Mouse (Mus musculus): ENCODE results near the gene Ulk4. TPM values are rescaled to one million over a fixed set of nuclear protein-coding genes. Genes with fewer than 3 reads are reported as not detected.

Ulk4 gene
- total and polyA plus RNA-seq, 2 experiments from 2014 or later = 8.1 to 68.0 TPM

DNA sequence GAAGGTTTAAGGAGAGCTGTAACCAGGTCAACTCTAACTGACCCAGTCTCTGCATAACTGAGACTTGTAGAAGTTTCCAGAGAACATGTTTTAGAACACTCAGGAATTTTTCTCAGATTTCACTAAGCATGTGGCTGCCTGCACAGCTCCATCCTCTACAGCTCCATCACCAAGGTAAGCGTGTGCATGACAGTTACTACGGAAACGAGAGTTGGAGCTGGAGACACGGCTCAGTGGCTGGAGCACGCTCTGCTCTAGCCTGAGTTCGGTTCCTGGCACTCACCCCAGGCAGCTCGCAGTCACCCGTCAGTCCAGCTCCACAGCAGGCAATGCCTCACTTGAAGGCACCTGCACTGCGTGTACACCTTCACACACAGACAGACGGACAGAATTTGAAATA, 175.5 kb downstream of the Ulk4 start:
- ATAC-seq (ENCODE audit: low FRiP score) = no peak

DNA sequence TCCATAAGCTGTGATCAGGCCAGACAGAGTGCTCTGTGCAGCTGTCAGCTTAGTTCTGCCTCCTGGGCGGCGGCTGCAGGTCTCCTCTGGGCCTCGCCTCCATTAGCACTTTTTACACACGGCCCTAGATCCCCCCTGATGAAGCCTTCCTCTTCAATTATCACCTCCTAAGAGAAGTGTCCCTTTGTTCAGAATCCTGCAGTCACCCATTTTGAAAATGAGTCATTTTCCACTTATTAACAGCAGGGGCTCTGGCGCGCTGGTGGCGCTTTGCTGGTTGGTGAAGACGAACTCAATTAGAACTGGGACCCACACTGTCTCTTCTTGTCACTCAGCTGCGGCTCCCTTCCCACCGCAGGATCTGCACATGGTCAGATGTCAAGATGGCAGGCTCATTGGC, 177.5 kb downstream of the Ulk4 start:
- ATAC-seq (ENCODE audit: low FRiP score) (no peak), DNase-seq (ENCODE audit: low spot score) (no peak)
- TF ChIP-seq CTCF (IDR thresholded peaks at IDR 0.05) = no peak
- no peak overlapping the region for H3K4me2 ChIP-seq (ENCODE audit: low read depth, low read length, poor library complexity, severe bottlenecking)
- no peaks in the 10 kb centered on the region for H3K36me3 ChIP-seq (ENCODE audit: insufficient read depth, low read length)
- H3K27me3 ChIP-seq (ENCODE audit: insufficient read depth, low read length) = no peaks in the 10 kb centered on the region
- H3K27ac ChIP-seq (ENCODE audit: low read depth, low read length) = no peak overlapping the region
- H3K4me1 ChIP-seq (ENCODE audit: insufficient read depth, low read length) = no peaks in the 10 kb centered on the region
- no peaks in the 10 kb centered on the region for H3K9me3 ChIP-seq (ENCODE audit: low read length)
- no peak overlapping the region for H3K4me3 ChIP-seq (ENCODE audit: low read depth, low read length)
- 63% methylated on average over 10 of the region's 10 CpGs for WGBS
- H3K9ac ChIP-seq (replicated peaks; ENCODE audit: low read length, poor library complexity, severe bottlenecking) = no peak overlapping the region

More for the DNA sequence above, 175.5 kb downstream of the Ulk4 start:
- Histone ChIP-seq H3K9ac (replicated peaks; ENCODE audit: low read length, poor library complexity, severe bottlenecking) (no peak overlapping the region), H3K4me3 (ENCODE audit: low read depth, low read length) (no peak overlapping the region), H3K27ac (ENCODE audit: low read depth, low read length) (no peak overlapping the region), H3K9me3 (ENCODE audit: low read length) (no peaks in the 10 kb centered on the region), H3K4me2 (ENCODE audit: low read depth, low read length, poor library complexity, severe bottlenecking) (no peak overlapping the region), H3K4me1 (ENCODE audit: insufficient read depth, low read length) (no peaks in the 10 kb centered on the region), H3K36me3 (ENCODE audit: insufficient read depth, low read length) (no peaks in the 10 kb centered on the region), H3K27me3 (ENCODE audit: insufficient read depth, low read length) (no peaks in the 10 kb centered on the region)
- no peak for DNase-seq (ENCODE audit: low spot score)
- TF ChIP-seq CTCF (IDR thresholded peaks at IDR 0.05) = no peak
- WGBS = 69% methylated on average over 10 of the region's 10 CpGs

DNA sequence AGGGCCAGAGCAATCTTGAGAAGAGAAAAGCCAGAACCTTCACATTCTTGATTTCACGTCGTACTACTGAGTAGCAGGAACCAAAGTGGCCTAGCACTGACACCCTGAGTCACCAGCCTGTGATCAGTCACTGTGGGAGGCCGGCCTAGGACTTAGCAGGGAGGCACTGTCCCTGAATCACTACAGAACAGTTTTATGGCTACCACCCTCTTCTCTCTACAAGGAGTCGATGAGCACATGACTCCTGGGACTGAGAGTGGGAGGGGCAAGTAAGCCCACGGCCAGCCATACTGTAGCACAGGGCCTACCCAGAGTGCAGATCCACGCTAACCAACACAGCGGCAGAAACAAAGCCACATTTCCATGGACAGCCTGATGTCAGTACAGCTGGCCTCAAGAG, 183.2 kb downstream of the Ulk4 start:
- TF ChIP-seq CTCF (IDR thresholded peaks at IDR 0.05) = no peak
- Histone ChIP-seq H3K4me3 (ENCODE audit: low read depth, low read length) (no peak overlapping the region), H3K9me3 (ENCODE audit: low read length) (no peaks in the 10 kb centered on the region), H3K27me3 (ENCODE audit: insufficient read depth, low read length) (no peaks in the 10 kb centered on the region), H3K4me1 (ENCODE audit: insufficient read depth, low read length) (no peaks in the 10 kb centered on the region), H3K4me2 (ENCODE audit: low read depth, low read length, poor library complexity, severe bottlenecking) (no peak overlapping the region), H3K9ac (replicated peaks; ENCODE audit: low read length, poor library complexity, severe bottlenecking) (no peak overlapping the region), H3K27ac (ENCODE audit: low read depth, low read length) (no peak overlapping the region), H3K36me3 (ENCODE audit: insufficient read depth, low read length) (no peaks in the 10 kb centered on the region)
- WGBS = 87% methylated on average over 7 of the region's 7 CpGs
- ATAC-seq (ENCODE audit: low FRiP score) (no peak), DNase-seq (ENCODE audit: low spot score) (no peak)

DNA sequence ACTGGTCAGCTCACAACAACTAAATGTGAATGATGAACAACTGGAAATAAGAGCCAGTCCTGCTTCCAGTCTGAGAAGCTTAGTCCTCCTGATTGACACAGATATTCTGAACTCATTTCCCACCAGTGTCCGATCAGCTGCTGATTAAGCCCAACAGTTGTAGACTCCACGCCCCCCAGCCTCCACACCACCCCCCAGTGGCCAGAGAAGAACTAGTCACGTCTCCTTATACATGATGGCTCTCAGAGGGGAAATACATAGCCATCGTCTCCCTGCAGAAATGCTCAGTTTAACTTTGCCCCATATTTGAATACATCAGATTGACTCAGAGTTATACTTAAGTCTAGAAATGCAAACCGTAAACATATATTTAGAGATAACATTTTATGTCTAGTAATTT, 184.4 kb downstream of the Ulk4 start:
- Histone ChIP-seq H3K9ac (replicated peaks; ENCODE audit: low read length, poor library complexity, severe bottlenecking) (no peak overlapping the region), H3K27me3 (ENCODE audit: insufficient read depth, low read length) (no peaks in the 10 kb centered on the region), H3K27ac (ENCODE audit: low read depth, low read length) (no peak overlapping the region), H3K4me3 (ENCODE audit: low read depth, low read length) (no peak overlapping the region), H3K4me1 (ENCODE audit: insufficient read depth, low read length) (no peaks in the 10 kb centered on the region), H3K9me3 (ENCODE audit: low read length) (no peaks in the 10 kb centered on the region), H3K4me2 (ENCODE audit: low read depth, low read length, poor library complexity, severe bottlenecking) (no peak overlapping the region), H3K36me3 (ENCODE audit: insufficient read depth, low read length) (no peaks in the 10 kb centered on the region)
- 84% methylated on average over 5 of the region's 5 CpGs for WGBS
- peak; percentile 33 for TF ChIP-seq CTCF (IDR thresholded peaks at IDR 0.05)
- DNase-seq (ENCODE audit: low spot score) (no peak), ATAC-seq (ENCODE audit: low FRiP score) (no peak)

DNA sequence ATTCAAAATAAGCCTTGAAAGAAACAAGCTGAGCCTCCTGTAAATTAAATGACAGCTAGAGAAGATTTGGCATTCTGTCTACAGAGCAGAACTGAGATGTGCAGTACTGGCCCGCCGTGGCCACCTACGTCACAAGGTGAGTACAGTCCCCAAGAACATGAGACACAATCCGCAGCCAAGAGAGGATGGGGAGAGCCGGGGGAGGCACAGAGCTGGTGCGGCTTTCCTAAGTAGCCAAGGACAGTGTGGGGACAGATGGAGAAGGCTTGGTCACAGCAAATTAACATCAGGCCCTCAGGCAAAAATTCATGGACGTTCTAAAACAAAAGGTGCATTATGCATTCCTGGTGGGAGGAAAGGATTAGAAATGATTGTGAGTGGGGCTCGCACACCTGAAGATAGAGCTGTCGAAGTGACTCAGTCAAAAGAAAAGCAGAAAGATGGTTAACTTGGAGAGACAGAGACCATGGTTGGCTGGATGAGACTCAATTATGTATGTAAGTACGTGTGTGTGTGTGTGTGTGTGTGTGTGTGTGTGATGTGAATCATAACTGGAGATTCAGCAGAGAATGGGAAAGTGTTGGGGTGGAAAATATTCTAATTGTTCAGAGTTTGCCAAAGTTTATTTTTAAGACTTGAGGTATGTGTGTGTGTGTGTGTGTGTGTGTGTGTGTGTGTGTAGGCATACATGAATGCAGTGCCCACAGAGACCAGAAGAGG, 185.8 kb downstream of the Ulk4 start:
- ATAC-seq (ENCODE audit: low FRiP score) = no peak
- WGBS = 64% methylated on average over 10 of the region's 10 CpGs

DNA sequence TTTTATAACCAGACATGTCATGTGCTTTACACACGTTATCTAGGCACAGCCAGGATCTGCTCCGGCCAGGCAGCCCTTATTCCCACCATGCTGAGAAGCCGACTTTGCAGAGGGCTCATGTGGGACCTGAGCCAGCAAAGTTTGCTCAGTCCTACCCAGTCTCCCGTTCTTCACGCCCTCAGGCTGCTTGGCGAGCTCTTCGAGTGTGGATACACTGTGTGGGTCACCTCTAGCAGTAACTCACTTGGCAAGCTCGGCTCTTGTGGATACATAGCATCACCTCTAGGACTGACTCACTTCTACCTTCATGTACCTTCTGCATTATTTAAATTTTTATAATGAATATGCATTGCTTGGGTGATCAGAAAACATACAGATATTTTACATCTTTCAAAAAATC, 189.3 kb downstream of the Ulk4 start:
- Histone ChIP-seq H3K36me3 (ENCODE audit: insufficient read depth, low read length) (no peaks in the 10 kb centered on the region), H3K27me3 (ENCODE audit: insufficient read depth, low read length) (no peaks in the 10 kb centered on the region), H3K9ac (replicated peaks; ENCODE audit: low read length, poor library complexity, severe bottlenecking) (no peak overlapping the region), H3K4me2 (ENCODE audit: low read depth, low read length, poor library complexity, severe bottlenecking) (no peak overlapping the region), H3K27ac (ENCODE audit: low read depth, low read length) (no peak overlapping the region), H3K4me1 (ENCODE audit: insufficient read depth, low read length) (peaks cover 5% of the 10 kb centered on the region; the same call in 1 of the 2 replicates), H3K9me3 (ENCODE audit: low read length) (no peaks in the 10 kb centered on the region), H3K4me3 (ENCODE audit: low read depth, low read length) (no peak overlapping the region)
- DNase-seq (ENCODE audit: low spot score) = no peak
- 63% methylated on average over 8 of the region's 8 CpGs for WGBS
- ATAC-seq (ENCODE audit: low FRiP score) = no peak
- TF ChIP-seq CTCF (IDR thresholded peaks at IDR 0.05) = no peak

More for the DNA sequence above, 185.8 kb downstream of the Ulk4 start:
- Histone ChIP-seq H3K36me3 (ENCODE audit: insufficient read depth, low read length) (no peaks in the 10 kb centered on the region), H3K27me3 (ENCODE audit: insufficient read depth, low read length) (no peaks in the 10 kb centered on the region), H3K4me2 (ENCODE audit: low read depth, low read length, poor library complexity, severe bottlenecking) (no peak overlapping the region), H3K9me3 (ENCODE audit: low read length) (no peaks in the 10 kb centered on the region), H3K4me1 (ENCODE audit: insufficient read depth, low read length) (no peaks in the 10 kb centered on the region), H3K27ac (ENCODE audit: low read depth, low read length) (no peak overlapping the region), H3K4me3 (ENCODE audit: low read depth, low read length) (no peak overlapping the region), H3K9ac (replicated peaks; ENCODE audit: low read length, poor library complexity, severe bottlenecking) (no peak overlapping the region)
- TF ChIP-seq CTCF (IDR thresholded peaks at IDR 0.05) = no peak
- DNase-seq (ENCODE audit: low spot score) = no peak

Measured in midbrain, postnatal 0 days (tissue).